Mouse (Mus musculus): ENCODE data around the gene Rab29. TPM values are rescaled to one million over a fixed set of nuclear protein-coding genes. Genes with fewer than 3 reads are reported as not detected.

The Rab29 gene
- 14.0 to 18.3 TPM (median 16.7 TPM) in 4 replicates for total RNA-seq (2023; ENCODE audit: inconsistent age)

DNA sequence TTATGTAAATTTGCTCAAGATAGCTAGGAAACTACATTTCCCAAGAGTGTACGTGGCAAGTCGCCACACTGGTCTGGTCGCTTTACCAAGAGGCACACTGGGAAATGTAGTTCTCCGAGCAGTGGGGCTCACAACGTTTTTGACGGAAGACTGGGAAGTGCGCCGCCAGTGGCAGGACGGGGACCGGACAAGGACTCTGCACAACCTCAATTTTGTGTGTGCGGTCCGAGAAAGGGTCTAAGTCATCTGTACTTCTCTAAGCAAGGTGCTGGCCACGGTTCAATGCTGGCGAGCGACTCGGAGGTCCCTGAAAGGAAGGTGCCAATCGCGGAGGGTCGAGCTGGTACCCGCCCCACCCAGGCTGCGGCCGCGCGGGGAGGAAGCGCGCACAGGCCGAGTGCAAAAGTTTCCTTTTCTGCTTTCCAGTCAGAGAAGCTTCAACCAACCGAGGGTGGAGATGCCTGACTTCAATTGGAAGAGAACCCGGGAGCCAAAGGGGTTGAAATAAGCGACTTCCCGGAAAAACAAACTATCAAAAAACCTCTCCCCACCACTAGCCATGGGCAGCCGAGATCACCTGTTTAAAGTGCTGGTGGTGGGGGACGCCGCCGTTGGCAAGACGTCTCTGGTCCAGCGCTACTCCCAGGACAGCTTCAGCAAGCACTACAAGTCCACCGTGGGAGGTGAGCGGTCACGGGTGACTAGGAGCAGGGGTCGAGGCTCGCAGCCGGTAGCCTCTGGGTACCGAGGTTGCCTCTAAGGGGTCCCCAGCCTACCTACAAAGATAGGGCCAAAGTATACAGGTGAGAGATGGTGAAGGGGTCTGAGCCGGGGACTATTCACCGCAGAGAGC is at the start of gene Rab29:
Rab29 (plus strand) TSS at position 132 of the 853 bp plus-strand sequence.

DNA sequence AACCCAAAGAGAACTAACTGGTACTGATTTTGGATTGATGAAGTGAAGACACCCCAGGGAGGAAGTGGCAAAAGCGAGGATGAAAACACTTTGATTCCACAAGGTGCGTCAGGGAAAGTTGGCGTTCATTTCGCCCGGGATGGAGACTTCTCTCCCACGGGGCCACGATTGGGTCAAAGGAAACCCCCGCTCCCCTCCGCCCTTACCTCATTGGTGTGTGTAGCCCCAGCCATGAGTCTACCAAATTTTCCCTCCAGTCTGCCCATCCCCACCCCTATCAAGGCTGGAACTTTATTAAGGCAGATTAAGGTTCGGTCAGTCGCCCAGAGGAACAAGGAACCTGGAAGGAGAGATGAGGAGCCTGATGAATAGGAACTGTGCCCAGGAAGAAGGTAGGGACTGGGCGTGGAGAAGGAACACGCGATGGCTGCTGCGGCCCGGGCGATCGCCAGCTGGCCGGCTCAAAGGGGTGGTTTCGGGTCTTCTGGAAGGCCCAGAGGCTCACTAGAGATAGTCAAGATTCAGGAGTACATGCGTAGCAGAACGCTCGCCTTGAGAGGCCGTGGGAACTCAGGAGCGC is 39.7 kb upstream of the Rab29 start, which contains the start of gene Slc41a1:
Slc41a1 (plus strand) TSS at position 287 of the 580 bp plus-strand sequence.

DNA sequence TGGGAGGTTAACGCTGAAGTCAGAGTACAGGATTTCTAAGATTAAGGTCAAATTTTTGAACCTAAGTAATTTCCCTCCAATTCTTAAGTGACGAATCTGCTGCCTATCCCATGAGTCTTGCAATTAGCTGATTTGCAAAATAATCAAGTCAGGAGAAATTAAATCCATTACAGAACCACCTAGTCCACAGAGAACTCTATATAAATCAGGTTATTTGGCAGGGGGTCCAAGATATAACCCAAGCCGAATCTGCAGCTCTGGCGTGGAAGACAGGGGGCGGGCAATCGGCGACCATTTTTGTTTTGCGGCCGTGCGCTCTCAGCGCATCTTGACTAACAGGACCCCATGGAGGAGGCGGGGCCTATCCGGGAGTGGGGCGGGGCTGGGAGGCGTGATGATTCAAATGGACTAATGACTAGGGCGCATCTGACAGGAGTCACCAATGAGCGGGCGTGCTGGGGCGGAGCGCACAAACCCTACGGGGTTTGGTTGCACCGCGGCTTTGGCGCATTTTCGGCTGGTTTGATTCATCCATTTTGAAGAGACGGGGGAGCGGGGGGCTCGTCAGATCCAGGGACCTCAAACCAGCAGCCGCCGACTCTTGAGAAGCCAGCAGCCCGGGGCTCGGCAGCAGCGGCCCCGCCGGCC is 43.1 kb downstream of the Rab29 start, which contains the start of gene Nucks1:
Nucks1 (plus strand) TSS at position 534 of the 648 bp plus-strand sequence.

Other genes with a start within 250 kb of the Rab29 start
- 127 to 150 TPM (median 135 TPM) in 4 replicates for gene Ctse, start 228.9 kb upstream of the Rab29 start, total RNA-seq (2023; ENCODE audit: inconsistent age)
- 0.42 to 1.1 TPM (median 0.67 TPM) in 4 replicates for gene Rab7b, start 178.5 kb upstream of the Rab29 start, total RNA-seq (2023; ENCODE audit: inconsistent age)
- 0.27 TPM in 1 of 4 replicates, not detected in the others for gene Slc26a9, start 123.2 kb upstream of the Rab29 start, total RNA-seq (2023; ENCODE audit: inconsistent age)
- not detected in 4 replicates for gene Pm20d1, start 69.8 kb upstream of the Rab29 start, total RNA-seq (2023; ENCODE audit: inconsistent age)
- gene Slc41a1, start 39.7 kb upstream of the Rab29 start, total RNA-seq (2023; ENCODE audit: inconsistent age), result 35.8 to 43.3 TPM (median 42.4 TPM) in 4 replicates
- 88.1 to 97.5 TPM (median 94.8 TPM) in 4 replicates for gene Nucks1, start 43.3 kb downstream of the Rab29 start, total RNA-seq (2023; ENCODE audit: inconsistent age)
- 0.90 to 2.0 TPM (median 1.5 TPM) in 4 replicates for gene Slc45a3, start 95.7 kb downstream of the Rab29 start, total RNA-seq (2023; ENCODE audit: inconsistent age)
- gene Elk4, start 140.4 kb downstream of the Rab29 start, total RNA-seq (2023; ENCODE audit: inconsistent age), result 309 to 345 TPM (median 326 TPM) in 4 replicates
- gene Mfsd4a, start 200.8 kb downstream of the Rab29 start, total RNA-seq (2023; ENCODE audit: inconsistent age), result 0.21 to 0.72 TPM (median 0.53 TPM) in 4 replicates